Mouse (Mus musculus): Measurements from ENCODE around the gene Ugt1a1. TPM values are rescaled to one million over a fixed set of nuclear protein-coding genes. Genes with fewer than 3 reads are reported as not detected.

The Ugt1a1 gene
- polyA plus RNA-seq, 1 experiment = not detected

DNA sequence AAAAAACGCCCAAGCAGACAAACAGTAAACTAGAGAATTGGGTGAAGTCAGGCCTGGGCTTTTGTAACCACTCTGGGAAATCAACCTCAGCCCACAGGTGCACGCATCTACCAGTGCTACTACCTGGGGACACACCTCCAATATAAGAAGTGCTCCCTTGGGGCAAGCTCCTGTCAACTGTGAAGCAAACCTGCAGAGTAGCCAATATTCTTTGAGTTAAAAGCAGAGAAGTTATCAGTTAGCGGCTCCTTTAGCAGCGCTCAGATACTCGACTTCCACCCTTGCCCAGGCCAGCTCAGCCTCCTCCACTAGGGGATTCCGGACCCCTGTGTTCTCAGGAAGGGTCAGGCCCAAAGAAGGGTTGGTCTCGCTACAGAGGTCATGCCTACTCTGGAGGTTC, 49.9 kb downstream of the Ugt1a1 start:
- WGBS = 88% methylated on average over 7 of the region's 7 CpGs
- Histone ChIP-seq H3K27ac (ENCODE audit: insufficient read depth, low read length) (no peak overlapping the region), H3K27me3 (ENCODE audit: control insufficient read depth, insufficient read depth, low read length) (no peaks in the 10 kb centered on the region), H3K4me3 (replicated peaks; ENCODE audit: insufficient read depth, low read depth, low read length) (no peak overlapping the region), H3K4me1 (ENCODE audit: control insufficient read depth, insufficient read depth, low read length) (peaks cover 12% of the 10 kb centered on the region)
- TF ChIP-seq POLR2A (IDR thresholded peaks at IDR 0.05; ENCODE audit: borderline replicate concordance, insufficient read depth, low read length) (no peak), CTCF (IDR thresholded peaks at IDR 0.05; ENCODE audit: borderline replicate concordance, insufficient read depth, low read depth, low read length) (no peak)
- no peak for DNase-seq

GRCm38 (mm10) chr1:88262255-88262654, 50.5 kb downstream of the Ugt1a1 start:
- WGBS = 86% methylated on average over 4 of the region's 4 CpGs
- Histone ChIP-seq H3K4me3 (replicated peaks; ENCODE audit: insufficient read depth, low read depth, low read length) (no peak overlapping the region), H3K4me1 (ENCODE audit: control insufficient read depth, insufficient read depth, low read length) (peaks cover 12% of the 10 kb centered on the region), H3K27me3 (ENCODE audit: control insufficient read depth, insufficient read depth, low read length) (no peaks in the 10 kb centered on the region), H3K27ac (ENCODE audit: insufficient read depth, low read length) (no peak overlapping the region)
- TF ChIP-seq POLR2A (IDR thresholded peaks at IDR 0.05; ENCODE audit: borderline replicate concordance, insufficient read depth, low read length) = no peak
- TF ChIP-seq CTCF (IDR thresholded peaks at IDR 0.05; ENCODE audit: borderline replicate concordance, insufficient read depth, low read depth, low read length) = no peak
- DNase-seq = no peak

DNA sequence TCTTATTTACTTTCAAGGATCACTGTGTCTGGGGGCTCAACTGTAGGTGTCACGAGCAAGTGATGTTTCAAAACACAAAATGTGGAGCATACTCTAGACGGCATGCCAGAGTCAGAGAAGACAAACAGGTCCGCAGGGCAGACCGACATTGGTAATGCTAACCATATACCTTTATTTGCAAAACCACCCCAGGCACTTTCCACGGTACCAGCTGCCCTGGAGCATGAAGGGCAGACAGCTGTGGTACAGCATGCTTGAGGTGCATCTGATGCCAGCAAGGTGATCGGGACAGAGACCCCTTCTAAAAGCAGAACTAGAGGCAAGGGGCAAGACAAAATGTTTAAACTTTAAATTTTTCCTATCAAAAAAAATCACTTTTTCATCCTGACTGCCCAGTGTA, 51.2 kb downstream of the Ugt1a1 start:
- no peak for TF ChIP-seq CTCF (IDR thresholded peaks at IDR 0.05; ENCODE audit: borderline replicate concordance, insufficient read depth, low read depth, low read length)
- no peak for TF ChIP-seq POLR2A (IDR thresholded peaks at IDR 0.05; ENCODE audit: borderline replicate concordance, insufficient read depth, low read length)
- Histone ChIP-seq H3K27ac (ENCODE audit: insufficient read depth, low read length) (no peak overlapping the region), H3K4me1 (ENCODE audit: control insufficient read depth, insufficient read depth, low read length) (peaks cover 12% of the 10 kb centered on the region), H3K27me3 (ENCODE audit: control insufficient read depth, insufficient read depth, low read length) (no peaks in the 10 kb centered on the region), H3K4me3 (replicated peaks; ENCODE audit: insufficient read depth, low read depth, low read length) (no peak overlapping the region)
- 78% methylated on average over 6 of the region's 6 CpGs for WGBS
- DNase-seq = no peak

GRCm38 (mm10) chr1:88263778-88264177, 52.0 kb downstream of the Ugt1a1 start:
- Histone ChIP-seq H3K27ac (ENCODE audit: insufficient read depth, low read length) (no peak overlapping the region), H3K4me1 (ENCODE audit: control insufficient read depth, insufficient read depth, low read length) (peaks cover 8% of the 10 kb centered on the region), H3K27me3 (ENCODE audit: control insufficient read depth, insufficient read depth, low read length) (no peaks in the 10 kb centered on the region), H3K4me3 (replicated peaks; ENCODE audit: insufficient read depth, low read depth, low read length) (no peak overlapping the region)
- WGBS = 92% methylated on average over 5 of the region's 5 CpGs
- DNase-seq = no peak
- TF ChIP-seq POLR2A (IDR thresholded peaks at IDR 0.05; ENCODE audit: borderline replicate concordance, insufficient read depth, low read length) = no peak

DNA sequence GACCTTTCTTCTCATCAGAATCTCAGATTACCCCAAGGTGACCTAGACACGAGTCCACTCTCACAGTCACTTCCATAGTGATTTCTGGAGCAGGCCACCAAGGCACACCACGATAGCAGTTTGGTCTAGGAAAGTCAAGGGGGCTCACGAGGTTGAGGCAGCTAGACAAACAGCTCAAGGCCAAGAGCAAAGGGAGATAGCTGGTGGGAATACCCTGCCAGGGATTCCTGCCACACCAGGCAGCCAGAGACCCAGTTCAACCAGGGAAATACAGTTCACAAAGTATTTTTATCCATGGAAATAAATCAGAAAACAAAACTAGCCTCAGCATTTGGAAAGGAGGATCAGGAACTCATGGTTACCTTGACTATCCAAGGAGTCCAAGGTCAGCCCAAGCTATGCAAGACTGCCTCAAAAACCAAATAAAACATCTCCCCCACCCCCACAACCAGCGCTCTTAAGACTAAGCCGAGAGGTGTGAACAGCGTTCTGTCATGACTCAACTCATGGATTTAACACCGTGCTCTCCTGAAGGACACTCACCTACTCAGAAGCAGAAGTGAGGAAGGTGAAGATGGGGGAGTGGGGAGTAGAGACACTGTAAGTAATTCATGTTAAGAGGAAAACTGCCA, 52.6 kb downstream of the Ugt1a1 start:
- DNase-seq = no peak
- H3K4me1 ChIP-seq (ENCODE audit: control insufficient read depth, insufficient read depth, low read length) = peaks cover 3% of the 10 kb centered on the region
- 90% methylated on average over 7 of the region's 7 CpGs for WGBS
- H3K27ac ChIP-seq (ENCODE audit: insufficient read depth, low read length) = no peak overlapping the region
- no peaks in the 10 kb centered on the region for H3K27me3 ChIP-seq (ENCODE audit: control insufficient read depth, insufficient read depth, low read length)
- TF ChIP-seq CTCF (IDR thresholded peaks at IDR 0.05; ENCODE audit: borderline replicate concordance, insufficient read depth, low read depth, low read length) = no peak
- no peak overlapping the region for H3K4me3 ChIP-seq (replicated peaks; ENCODE audit: insufficient read depth, low read depth, low read length)

- H3K27ac ChIP-seq (ENCODE audit: insufficient read depth, low read length) = no peak overlapping the region
- no peaks in the 10 kb centered on the region for H3K27me3 ChIP-seq (ENCODE audit: control insufficient read depth, insufficient read depth, low read length)
- H3K4me3 ChIP-seq (replicated peaks; ENCODE audit: insufficient read depth, low read depth, low read length) = no peak overlapping the region
- TF ChIP-seq CTCF (IDR thresholded peaks at IDR 0.05; ENCODE audit: borderline replicate concordance, insufficient read depth, low read depth, low read length) = no peak
- 70% methylated on average over 4 of the region's 4 CpGs for WGBS
- no peaks in the 10 kb centered on the region; the same call in 1 of the 2 replicates for H3K4me1 ChIP-seq (ENCODE audit: control insufficient read depth, insufficient read depth, low read length)
- DNase-seq = no peak
Measured at GRCm38 (mm10) chr1:88264869-88265240, 53.1 kb downstream of the Ugt1a1 start.

DNA sequence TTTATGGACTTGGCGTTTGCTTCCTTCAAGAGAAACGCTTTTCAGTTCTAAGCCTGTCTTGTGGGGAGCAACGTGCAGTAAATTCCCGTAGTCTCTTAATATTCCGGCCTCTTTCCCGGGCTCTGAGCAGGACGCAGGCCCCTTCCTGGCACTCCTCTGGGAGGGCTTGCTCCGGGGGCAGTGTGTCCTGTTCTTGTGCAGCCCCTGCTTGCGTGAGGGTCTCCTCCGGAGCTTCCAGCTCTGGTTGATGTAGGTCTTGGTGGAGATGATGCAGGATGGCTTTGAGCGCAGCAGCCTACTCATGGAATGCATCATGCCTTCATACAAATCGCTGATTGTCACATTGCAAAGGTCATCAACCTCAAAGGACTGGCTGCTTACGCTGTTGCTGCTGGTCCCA, 54.4 kb downstream of the Ugt1a1 start:
- H3K27me3 ChIP-seq (ENCODE audit: control insufficient read depth, insufficient read depth, low read length) = no peaks in the 10 kb centered on the region
- H3K4me1 ChIP-seq (ENCODE audit: control insufficient read depth, insufficient read depth, low read length) = no peaks in the 10 kb centered on the region
- DNase-seq = peak in 1 of 2 experiments; percentile 15
- H3K4me3 ChIP-seq (replicated peaks; ENCODE audit: insufficient read depth, low read depth, low read length) = no peak overlapping the region
- no peak overlapping the region for H3K27ac ChIP-seq (ENCODE audit: insufficient read depth, low read length)
- TF ChIP-seq POLR2A (IDR thresholded peaks at IDR 0.05; ENCODE audit: borderline replicate concordance, insufficient read depth, low read length) (no peak), CTCF (IDR thresholded peaks at IDR 0.05; ENCODE audit: borderline replicate concordance, insufficient read depth, low read depth, low read length) (no peak)
- 89% methylated on average over 13 of the region's 13 CpGs for WGBS

DNA sequence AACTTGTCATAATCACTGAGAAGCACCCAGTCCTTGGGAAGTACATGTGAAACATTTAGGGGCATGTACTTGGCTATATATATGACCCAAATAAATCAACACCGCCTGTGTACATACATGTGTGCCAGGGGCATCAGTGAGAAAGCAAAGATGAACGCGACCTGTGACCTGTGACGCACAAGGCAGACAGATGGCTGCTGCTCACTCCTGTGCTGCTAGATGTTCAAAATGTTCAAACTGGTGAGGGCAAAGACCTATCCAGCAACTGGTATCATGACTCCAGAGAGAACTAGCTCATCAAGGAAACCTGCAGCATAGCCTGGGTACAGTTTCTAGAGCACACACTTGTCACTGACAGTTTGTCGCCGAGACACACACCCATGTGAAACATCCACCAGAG, 55.7 kb downstream of the Ugt1a1 start:
- Histone ChIP-seq H3K4me1 (ENCODE audit: control insufficient read depth, insufficient read depth, low read length) (no peaks in the 10 kb centered on the region), H3K27me3 (ENCODE audit: control insufficient read depth, insufficient read depth, low read length) (no peaks in the 10 kb centered on the region), H3K27ac (ENCODE audit: insufficient read depth, low read length) (no peak overlapping the region), H3K4me3 (replicated peaks; ENCODE audit: insufficient read depth, low read depth, low read length) (no peak overlapping the region)
- WGBS = 92% methylated on average over 6 of the region's 6 CpGs
- TF ChIP-seq CTCF (IDR thresholded peaks at IDR 0.05; ENCODE audit: borderline replicate concordance, insufficient read depth, low read depth, low read length) (no peak), POLR2A (IDR thresholded peaks at IDR 0.05; ENCODE audit: borderline replicate concordance, insufficient read depth, low read length) (no peak)
- DNase-seq = peak in 1 of 2 experiments; percentile 16

Measured in cerebellum, adult 2 months (tissue).